Mouse (Mus musculus) CH12F3 (cell line): Measurements from ENCODE around the gene Msl1.
"Not testable (repeated sequence)": the region's sequence is repeated elsewhere in the genome, so short reads cannot be mapped to it uniquely, and the experiment has no call there.

Source experiments
- in situ Hi-C: fragments of 300-500 bp; cut with MboI; formaldehyde crosslinking; loops from 2 replicates; pipeline ENCODE4 v1.14.3; 2020; ENCODE audit warnings: low sequenced_read_pairs

Gene Msl1

GRCm38 (mm10) chr11:98792081-98792480, 3.2 kb upstream of the Msl1 start:
- in situ Hi-C loops, result no loop called here

- in situ Hi-C loops, result no loop called here
Measured at GRCm38 (mm10) chr11:98794469-98795014, 774 bp upstream of the Msl1 start.

GRCm38 (mm10) chr11:98795714-98796514, 598 bp downstream of the Msl1 start:
- in situ Hi-C loops, result no loop called here

- in situ Hi-C loops, result no loop called here
Measured at GRCm38 (mm10) chr11:98796515-98797216, 1.4 kb downstream of the Msl1 start.

GRCm38 (mm10) chr11:98797306-98797705, 2.0 kb downstream of the Msl1 start:
- in situ Hi-C loops, result no loop called here

GRCm38 (mm10) chr11:98797909-98798308, 2.6 kb downstream of the Msl1 start:
- in situ Hi-C loops, result no loop called here

- in situ Hi-C loops, result no loop called here
Measured at GRCm38 (mm10) chr11:98804605-98805004, 9.3 kb downstream of the Msl1 start, which contains the start of gene Casc3. Gene Casc3, plus strand, starts transcription at chr11:98804905.

GRCm38 (mm10) chr11:98808417-98808816, 13.1 kb downstream of the Msl1 start:
- in situ Hi-C loops, result no loop called here

GRCm38 (mm10) chr11:98809457-98810290, 14.4 kb downstream of the Msl1 start:
- in situ Hi-C loops, result no loop called here

GRCm38 (mm10) chr11:98810686-98811085, 15.4 kb downstream of the Msl1 start:
- in situ Hi-C loops, result no loop called here

- in situ Hi-C loops, result no loop called here
Measured at GRCm38 (mm10) chr11:98816706-98817239, 21.5 kb downstream of the Msl1 start.

- in situ Hi-C loops, result no loop called here
Measured at GRCm38 (mm10) chr11:98820968-98821367, 25.7 kb downstream of the Msl1 start.

GRCm38 (mm10) chr11:98826071-98826470, 30.8 kb downstream of the Msl1 start:
- in situ Hi-C loops, result not testable (repeated sequence)

- in situ Hi-C loops, result no loop called here
Measured at GRCm38 (mm10) chr11:98827877-98828276, 32.6 kb downstream of the Msl1 start.

- in situ Hi-C loops, result no loop called here
Measured at GRCm38 (mm10) chr11:98829091-98829775, 33.9 kb downstream of the Msl1 start.

GRCm38 (mm10) chr11:98829875-98830274, 34.6 kb downstream of the Msl1 start:
- in situ Hi-C loops, result no loop called here

- in situ Hi-C loops, result no loop called here
Measured at GRCm38 (mm10) chr11:98835296-98835695, 40.0 kb downstream of the Msl1 start.

GRCm38 (mm10) chr11:98835725-98836124, 40.4 kb downstream of the Msl1 start:
- in situ Hi-C loops, result no loop called here

- in situ Hi-C loops, result no loop called here
Measured at GRCm38 (mm10) chr11:98836128-98836527, 40.8 kb downstream of the Msl1 start.

- in situ Hi-C loops, result no loop called here
Measured at GRCm38 (mm10) chr11:98836651-98837141, 41.4 kb downstream of the Msl1 start, which contains the start of gene Rapgefl1. Gene Rapgefl1, plus strand, starts transcription at chr11:98836785.
